Mouse (Mus musculus) liver, embryonic 14.5 days (tissue): Measurements from ENCODE around the gene E2f3.

Source experiments
- CTCF ChIP-seq: IDR thresholded peaks from 2 replicates; pipeline ENCODE4 v1.5.1; 2016; ENCODE audit warnings: antibody characterized with exemption, low read depth, control low read depth
- EP300 ChIP-seq: IDR thresholded peaks from 2 replicates; pipeline ENCODE4 v1.6.1; 2016; ENCODE audit warnings: antibody characterized with exemption, low read depth

GRCm38 (mm10) chr13:29903341-29903740 lies 82.5 kb downstream of the E2f3 start:
- TF ChIP-seq CTCF, result no peak
- TF ChIP-seq EP300, result no peak
